Mouse (Mus musculus) spleen, embryonic (tissue): Measurements from ENCODE around the gene Hebp2.

Experiments used
- CTCF ChIA-PET: fragments of 350-600 bp; sonication (Branson Sonifier 250); formaldehyde crosslinking; loops from one replicate; lab custom pipeline; 2022; lab: Charles Lee

The Hebp2 gene

DNA sequence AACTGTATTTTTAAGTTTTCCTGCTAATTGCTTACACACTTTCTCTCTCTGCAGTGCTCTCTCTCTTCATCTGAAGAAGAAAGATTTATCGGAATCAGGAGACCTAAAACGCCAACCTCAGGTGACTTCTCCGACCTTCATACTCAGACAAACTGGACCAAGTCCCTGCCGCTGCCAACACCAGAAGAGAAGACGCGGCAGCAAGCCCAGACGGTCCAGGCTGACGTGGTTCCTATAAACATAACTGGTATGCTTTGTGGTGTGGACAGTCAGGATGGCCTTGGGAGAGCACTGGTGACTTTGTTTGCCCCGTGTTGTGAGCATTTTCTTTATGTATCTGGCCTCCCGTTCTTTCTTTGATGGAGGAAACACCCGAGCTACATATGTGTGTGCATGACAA lies 34.4 kb downstream of the Hebp2 start:
- CTCF ChIA-PET = no interaction called here

DNA sequence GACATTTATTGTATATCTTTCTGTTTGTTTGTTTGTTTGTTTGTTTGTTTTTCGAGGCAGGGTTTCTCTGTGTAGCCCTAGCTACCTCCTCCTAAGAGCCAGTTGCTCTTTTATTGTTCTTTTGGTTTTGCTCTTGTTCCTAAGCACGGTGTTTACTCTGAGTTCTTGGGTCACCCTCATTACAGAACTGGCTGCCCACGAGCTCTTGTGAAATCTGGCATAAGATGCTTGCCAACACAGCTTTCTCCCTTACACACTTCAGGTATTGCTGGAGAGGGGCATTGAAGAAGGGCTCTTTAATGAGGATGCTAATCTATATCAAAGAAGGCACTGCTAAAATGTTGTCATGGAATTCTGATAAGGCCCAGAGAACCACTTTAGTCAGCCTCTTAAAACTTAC lies 35.2 kb downstream of the Hebp2 start:
- CTCF ChIA-PET = no interaction called here

DNA sequence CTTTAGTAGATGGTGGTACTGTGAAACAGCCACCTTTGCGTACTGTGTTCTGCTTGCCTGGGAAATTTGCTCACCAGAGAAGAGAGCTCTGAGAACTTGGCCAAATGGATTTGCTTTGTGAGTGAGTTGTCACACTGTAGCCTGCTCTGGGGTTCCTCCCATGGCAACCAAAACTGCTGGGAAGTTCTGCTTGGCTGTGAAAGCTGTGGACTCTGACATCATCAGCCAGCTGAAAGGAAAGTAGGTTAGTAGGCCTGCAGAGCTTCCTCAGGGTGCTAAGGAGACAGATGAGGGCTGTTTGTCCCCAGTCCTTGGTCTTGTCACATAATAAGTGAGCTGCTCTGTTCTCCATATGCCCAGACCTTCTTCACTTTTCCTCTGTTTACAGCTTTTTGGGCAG lies 37.3 kb downstream of the Hebp2 start:
- CTCF ChIA-PET = no interaction called here

DNA sequence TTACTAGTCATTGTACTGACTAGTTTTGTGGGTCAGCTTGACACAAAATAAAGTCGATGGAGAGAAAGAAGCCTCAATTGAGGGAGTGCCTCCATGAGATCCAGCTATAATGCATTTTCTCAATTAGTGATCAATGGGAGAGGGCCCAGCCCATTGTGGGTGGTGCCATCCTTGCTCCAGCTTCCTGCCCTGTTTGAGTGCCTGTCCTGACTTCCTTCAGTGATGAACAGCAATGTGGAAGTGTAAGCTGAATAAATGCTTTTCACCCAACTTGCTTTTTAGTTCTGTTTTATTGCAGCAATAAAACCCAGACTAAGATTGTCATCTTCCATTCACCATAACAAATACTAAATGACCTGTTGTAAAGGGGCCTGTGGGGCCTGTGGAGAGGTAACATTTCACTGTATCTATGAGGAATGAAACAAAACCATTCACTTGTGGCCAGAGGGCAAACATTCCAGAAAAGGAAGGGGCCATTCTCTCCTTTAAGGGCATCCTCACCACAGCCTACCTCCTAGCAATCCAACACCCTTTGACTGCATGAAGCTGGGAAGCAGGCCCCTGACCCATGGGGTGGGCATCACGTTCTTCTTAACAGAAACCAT lies 37.9 kb downstream of the Hebp2 start:
- CTCF ChIA-PET = no interaction called here

DNA sequence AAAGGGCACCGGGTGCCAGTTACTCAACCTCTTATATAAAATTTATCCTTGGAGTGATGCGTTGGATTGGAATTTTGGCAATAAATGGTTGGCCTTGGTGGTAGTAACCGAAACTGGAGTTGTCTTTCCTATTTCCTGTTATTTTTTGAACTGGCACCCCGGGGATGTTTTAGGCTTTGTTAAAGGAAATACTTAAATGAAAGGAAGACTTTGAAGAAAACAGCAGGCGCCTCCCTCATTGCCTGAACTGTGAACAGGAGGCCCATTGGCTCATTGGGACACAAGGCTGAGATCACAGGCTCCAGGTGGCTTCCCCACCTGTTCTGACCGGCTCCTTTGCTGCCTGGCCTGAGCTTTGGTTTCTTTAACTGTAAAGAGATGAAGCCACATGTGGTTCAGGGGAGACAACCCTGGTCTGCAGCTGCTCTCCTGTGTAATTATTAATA lies 39.4 kb downstream of the Hebp2 start:
- CTCF ChIA-PET = no interaction called here

DNA sequence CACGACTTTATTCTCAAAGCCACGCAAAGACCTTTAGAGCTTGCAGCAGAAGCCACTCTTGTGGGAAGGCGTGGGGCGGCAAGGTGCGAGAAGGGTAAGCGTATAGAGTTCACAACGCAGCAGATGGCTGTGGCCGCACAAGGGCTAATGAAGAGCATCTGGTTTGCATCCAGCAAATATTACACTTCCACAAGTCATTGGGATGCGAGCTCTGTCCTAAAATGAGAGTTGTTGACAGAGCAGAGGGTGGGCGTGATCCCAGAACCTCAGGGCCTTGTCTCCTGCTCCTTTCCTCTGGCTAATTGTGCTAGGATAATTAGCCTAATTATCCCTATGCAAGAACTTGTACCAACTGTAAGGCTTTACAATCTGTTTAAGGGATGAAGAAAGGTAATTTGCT lies 40.2 kb downstream of the Hebp2 start:
- CTCF ChIA-PET = no interaction called here

DNA sequence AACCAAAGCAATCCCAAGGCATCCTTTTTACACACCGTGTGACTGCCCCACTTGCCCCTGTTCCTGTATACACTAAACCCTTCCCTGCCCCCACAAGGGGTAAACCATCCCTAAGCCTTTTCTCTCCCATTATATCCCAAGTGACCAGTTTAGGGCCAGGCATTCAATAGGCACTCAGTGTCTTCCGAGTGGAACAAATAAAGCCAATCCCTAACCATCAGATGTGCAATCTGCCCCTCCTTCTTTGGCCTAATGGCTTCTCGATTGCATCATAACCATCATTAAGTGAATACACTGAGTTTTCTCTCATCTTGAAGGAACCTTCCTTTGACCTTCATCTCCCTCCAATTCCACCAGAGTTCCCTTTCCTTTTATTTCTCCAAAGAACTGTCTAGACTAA lies 43.9 kb downstream of the Hebp2 start:
- CTCF ChIA-PET = no interaction called here

DNA sequence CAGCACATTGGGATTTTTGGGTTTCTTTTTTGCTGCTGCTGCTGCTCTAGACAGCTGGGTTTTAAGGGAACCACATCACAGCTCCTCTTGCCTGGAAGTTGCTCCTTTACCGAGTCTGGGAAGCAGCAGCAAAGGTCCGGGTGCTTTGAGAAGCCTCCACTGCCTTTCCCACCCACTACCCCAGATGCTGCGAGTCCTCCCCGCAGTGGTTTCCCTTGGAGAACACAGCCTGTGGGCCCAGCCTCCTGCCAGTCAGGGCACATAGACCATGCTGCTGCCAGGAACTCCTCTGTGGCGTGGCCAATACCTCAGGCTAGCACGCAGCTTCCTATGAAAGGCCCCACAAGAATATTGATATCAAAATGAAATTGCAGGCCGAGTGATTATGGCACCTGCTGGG lies 48.8 kb downstream of the Hebp2 start:
- CTCF ChIA-PET = interaction anchor here (0.6 kb wide), 1 partner anchor 85 kb away, joined by 8 read pairs; no protein-coding TSS in a partner anchor

DNA sequence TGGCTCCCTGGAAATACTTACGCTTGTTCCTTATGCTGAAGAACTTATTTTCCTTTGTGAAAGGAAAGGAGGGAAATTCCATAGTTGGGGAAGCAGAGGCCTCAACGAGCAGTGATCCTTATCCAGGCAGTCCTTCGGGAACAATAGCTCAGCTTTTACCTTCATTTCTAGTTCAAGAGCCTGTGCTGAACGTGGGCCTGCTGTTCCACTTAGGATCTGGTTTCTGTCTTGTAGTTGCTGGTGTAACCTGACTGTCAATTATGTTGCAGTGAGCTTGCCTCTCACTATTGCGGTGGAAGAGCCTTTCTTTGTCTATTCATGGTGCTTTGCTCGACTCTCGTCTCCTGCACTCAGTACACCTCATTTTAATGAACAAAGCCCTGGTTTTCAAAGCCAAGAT lies 51.6 kb downstream of the Hebp2 start:
- CTCF ChIA-PET = no interaction called here

DNA sequence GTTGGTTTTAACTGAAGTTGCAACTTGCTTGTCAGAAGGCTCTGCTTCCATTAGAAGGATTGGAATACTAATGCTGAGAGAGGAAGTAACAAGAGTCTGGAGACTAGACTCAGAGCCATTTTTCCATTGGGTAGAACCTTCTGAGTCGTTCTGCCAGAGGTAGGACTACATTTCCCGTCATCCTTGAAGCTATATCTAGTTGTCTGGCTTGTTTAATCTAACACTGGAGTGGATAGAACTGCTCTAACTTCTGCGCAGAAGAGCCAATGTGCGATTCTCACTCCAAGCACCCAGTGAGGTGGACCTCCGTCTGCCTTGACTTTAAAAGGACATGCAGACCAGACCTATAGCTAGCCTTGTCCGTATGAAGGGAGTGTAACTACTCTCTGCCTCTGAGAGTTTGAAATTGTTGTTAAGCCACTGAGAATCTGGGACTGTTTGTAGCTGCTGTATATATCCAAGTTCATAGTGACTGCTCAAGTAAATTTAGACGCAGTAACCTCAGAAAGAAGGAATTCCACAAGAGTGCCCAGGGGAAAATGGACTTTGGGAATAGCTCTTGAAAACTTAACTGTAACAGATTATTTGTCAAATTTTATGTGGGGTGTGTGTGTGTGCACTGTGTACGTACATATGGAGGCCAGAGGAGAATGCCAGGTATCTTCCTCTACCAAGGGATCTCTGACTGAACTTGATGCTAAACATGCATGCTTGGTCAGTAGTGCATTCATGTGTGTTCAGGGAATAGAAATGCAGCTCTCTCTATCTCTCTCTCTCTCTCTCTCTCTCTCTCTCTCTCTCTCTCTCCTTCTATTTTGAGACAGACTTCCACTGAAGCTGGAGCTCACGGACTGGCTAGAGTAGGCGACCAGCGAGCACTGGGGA lies 52.6 kb downstream of the Hebp2 start:
- CTCF ChIA-PET = no interaction called here

DNA sequence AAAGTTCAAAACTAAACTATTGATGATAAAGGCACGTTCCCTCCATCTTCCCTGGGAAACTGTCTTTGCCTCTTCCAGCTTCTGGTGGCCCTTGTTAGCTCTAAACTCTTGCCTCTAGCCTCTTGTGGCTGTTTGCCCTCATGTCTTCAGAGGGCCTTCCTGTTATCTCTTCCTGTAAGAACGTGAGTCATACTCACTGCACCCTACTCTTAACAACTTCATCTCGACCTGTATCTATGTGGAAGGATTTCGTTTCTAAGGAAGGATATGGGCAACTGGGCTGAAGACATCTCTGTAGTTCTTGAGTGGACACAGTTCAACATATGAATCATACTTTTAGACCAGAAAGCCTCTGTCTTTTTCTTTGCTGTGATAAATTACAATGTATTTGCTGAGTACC lies 53.9 kb downstream of the Hebp2 start:
- CTCF ChIA-PET = interaction anchor here (0.6 kb wide), 1 partner anchor 37 kb away, joined by 4 read pairs; no protein-coding TSS in a partner anchor

DNA sequence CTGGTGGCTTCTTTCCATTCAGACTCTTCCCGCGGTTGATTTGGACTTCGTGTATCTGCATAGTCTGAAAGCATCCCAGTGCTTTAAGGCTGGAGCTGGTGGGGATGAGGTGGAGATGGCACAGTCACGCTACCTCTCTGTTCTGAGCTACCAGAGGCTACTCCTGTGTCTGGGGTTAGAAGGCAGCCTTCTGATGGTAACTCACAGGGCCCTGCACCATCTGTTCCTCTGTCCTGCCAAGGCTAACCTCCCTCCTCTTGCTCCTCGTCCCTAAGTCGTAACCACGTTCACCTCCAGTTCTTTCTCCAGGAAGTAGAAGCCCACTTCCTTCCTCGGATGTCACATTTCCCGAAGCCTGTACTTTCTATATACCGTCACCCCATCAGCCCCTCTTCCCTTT lies 55.9 kb downstream of the Hebp2 start:
- CTCF ChIA-PET = no interaction called here
